Comparison of ENCODE assay signal across 9 mouse cellular contexts in the genomic region with DNA sequence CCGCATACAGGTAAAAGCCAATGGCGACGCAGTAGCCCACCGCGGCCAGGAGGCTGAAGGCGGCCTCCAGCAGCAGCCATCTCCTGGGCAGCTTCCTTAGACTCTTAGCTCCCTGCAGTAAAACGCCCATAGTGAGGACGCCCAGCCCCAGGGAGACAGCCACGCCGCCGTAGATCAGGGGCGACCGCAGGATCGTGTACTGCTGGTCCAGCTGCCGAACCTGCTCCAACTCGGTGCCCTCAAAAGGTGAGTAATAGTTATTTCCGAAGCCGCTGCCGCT. TPM values are rescaled to one million over a fixed set of nuclear protein-coding genes. Genes with fewer than 3 reads are reported as not detected.
DNase-seq lines count a peak whose midpoint lies in the region; ATAC-seq and TF ChIP-seq lines count a peak whose summit lies in the region.
"Had no signal": no experiment of that assay in that cellular context is flagged by ENCODE, and none has a peak within 500 bp of the region (broad histone marks: within the 10 kb centered on the region; RNA-seq: fewer than 3 reads in every experiment).

No protein-coding gene starts in this region.

- no peaks in the 10 kb centered on the region for H3K9me3 ChIP-seq in lung, postnatal 0 days (ENCODE audit: low read length)
- no peaks in the 10 kb centered on the region for H3K9me3 ChIP-seq in limb, embryonic 11.5 days (ENCODE audit: control insufficient read depth, low read length)

- DNase-seq in cerebellum, adult 8-10 months = peak; percentile 12
- DNase-seq in cerebellum, postnatal 10 days = no peak
- DNase-seq in lung, postnatal 0 days (ENCODE audit: low spot score) = no peak
- no peak for DNase-seq in lung, postnatal 4 days
- DNase-seq in limb, embryonic 11.5 days (ENCODE audit: low spot score) = peak; percentile 45
- DNase-seq in adrenal gland, postnatal 10 days = no peak
- DNase-seq in layer of hippocampus, postnatal 25 days (ENCODE audit: extremely low spot score in 1 of 2, low spot score in 1 of 2) = no peak

- WGBS in lung, postnatal 0 days = 7% methylated on average over 19 of the region's 19 CpGs
- 2% methylated on average over 19 of the region's 19 CpGs for WGBS in limb, embryonic 11.5 days
- 14% methylated on average over 19 of the region's 19 CpGs for WGBS in olfactory bulb, adult 2 months

- no peak overlapping the region for H3K9ac ChIP-seq in lung, postnatal 0 days (replicated peaks; ENCODE audit: low read depth)
- H3K9ac ChIP-seq in limb, embryonic 11.5 days (ENCODE audit: low read length) = peak overlapping the region; percentile 27; the same call in 1 of the 2 replicates

- 0 out of 2 replicates have a peak overlapping the region, but pooled peaks have one; percentile 19 for H3K4me2 ChIP-seq in lung, postnatal 0 days (replicated peaks; ENCODE audit: low read depth, low read length)
- H3K4me2 ChIP-seq in limb, embryonic 11.5 days (ENCODE audit: low read depth, severe bottlenecking) = peak overlapping the region; percentile 62

- no peak overlapping the region for H3K27ac ChIP-seq in lung, postnatal 0 days (ENCODE audit: low read length)
- H3K27ac ChIP-seq in limb, embryonic 11.5 days (replicated peaks; ENCODE audit: low read depth, low read length) = no peak overlapping the region
- no peak overlapping the region for H3K27ac ChIP-seq in olfactory bulb, adult 2 months (ENCODE audit: insufficient read depth, low read depth, low read length)

- no peak for TF ChIP-seq POLR2A in olfactory bulb, adult 2 months (IDR thresholded peaks at IDR 0.05; ENCODE audit: insufficient read depth, low read depth, low read length)

- H3K4me1 ChIP-seq in lung, postnatal 0 days (ENCODE audit: insufficient read depth, low read depth, low read length) = no peaks in the 10 kb centered on the region; the same call in 1 of the 2 replicates
- H3K4me1 ChIP-seq in limb, embryonic 11.5 days (ENCODE audit: control insufficient read depth, insufficient read depth, low read length) = peaks cover 9% of the 10 kb centered on the region; the same call in 1 of the 2 replicates
- H3K4me1 ChIP-seq in olfactory bulb, adult 2 months (ENCODE audit: control insufficient read depth, insufficient read depth, low read length) = peaks cover 21% of the 10 kb centered on the region

- H3K4me3 ChIP-seq in lung, postnatal 0 days (ENCODE audit: low read depth, low read length) = no peak overlapping the region
- peak overlapping the region; percentile 31 for H3K4me3 ChIP-seq in limb, embryonic 11.5 days (ENCODE audit: low read depth, low read length)
- peak overlapping the region; percentile 26 for H3K4me3 ChIP-seq in olfactory bulb, adult 2 months (ENCODE audit: insufficient read depth, low read depth, low read length)

- no peaks in the 10 kb centered on the region for H3K27me3 ChIP-seq in lung, postnatal 0 days (replicated peaks; ENCODE audit: insufficient read depth, low read length)
- H3K27me3 ChIP-seq in limb, embryonic 11.5 days (ENCODE audit: control insufficient read depth, insufficient read depth, low read length) = peaks cover 29% of the 10 kb centered on the region

- TF ChIP-seq EP300 in lung, postnatal 0 days (IDR thresholded peaks at IDR 0.05) = no peak

- TF ChIP-seq CTCF in lung, postnatal 0 days (IDR thresholded peaks at IDR 0.05) = no peak
- TF ChIP-seq CTCF in olfactory bulb, adult 2 months (IDR thresholded peaks at IDR 0.05; ENCODE audit: insufficient read depth, low read depth, low read length) = no peak

- ATAC-seq in lung, postnatal 0 days = no peak
- no peak for ATAC-seq in limb, embryonic 11.5 days (ENCODE audit: insufficient number of reproducible peaks, low FRiP score, low TSS enrichment, low read depth)

- H3K36me3 ChIP-seq in lung, postnatal 0 days (ENCODE audit: insufficient read depth, low read length) = no peaks in the 10 kb centered on the region
- H3K36me3 ChIP-seq in limb, embryonic 11.5 days (ENCODE audit: control insufficient read depth, insufficient read depth, low read length) = no peaks in the 10 kb centered on the region

RNA-seq across cellular contexts. Expression of a gene that starts 13.8 kb away (rescaled TPM):
- 10.4 and 13.4 TPM in 2 replicates for polyA plus RNA-seq in lung, postnatal 0 days (2015; fragmentation: Nextera tagmentation; extraction: Ambion mirVana)
- 0.24 and 0.27 TPM in 2 replicates for polyA plus RNA-seq in limb, embryonic 11.5 days (2014; fragmentation: Nextera tagmentation; extraction: Ambion mirVana)
- polyA plus RNA-seq in olfactory bulb, adult 2 months (2012; ENCODE audit: insufficient read depth, insufficient read length, low replicate concordance, missing spikeins) = not detected in 2 replicates
- under 1 TPM; 0.27 to 0.90 TPM for total RNA-seq in adrenal gland, postnatal 10 days (2021)
- total RNA-seq in layer of hippocampus, postnatal 25 days (2021) = not detected

RNA-seq across cellular contexts. Expression of a gene that starts 42.0 kb away (rescaled TPM):
- polyA plus RNA-seq in lung, postnatal 0 days (2015; fragmentation: Nextera tagmentation; extraction: Ambion mirVana) = 0.13 and 0.25 TPM in 2 replicates
- not detected in 2 replicates for polyA plus RNA-seq in limb, embryonic 11.5 days (2014; fragmentation: Nextera tagmentation; extraction: Ambion mirVana)
- polyA plus RNA-seq in olfactory bulb, adult 2 months (2012; ENCODE audit: insufficient read depth, insufficient read length, low replicate concordance, missing spikeins) = not detected in 2 replicates
- 10 to 100 TPM in 1 of 2 experiments, 1 to 10 TPM in 1; 8.9 to 35.1 TPM for total RNA-seq in adrenal gland, postnatal 10 days (2021)
- total RNA-seq in layer of hippocampus, postnatal 25 days (2021) = not detected
- polyA plus RNA-seq: small intestine, adult 2 months had no signal

Comparison
In these comparisons a context has a peak if more than half of its experiments do, and no peak if none do; other contexts are left out.
1. DNase-seq: peak in cerebellum, adult 8-10 months (single experiment) and limb, embryonic 11.5 days (single experiment); none in cerebellum, postnatal 10 days (0 of 2), lung, postnatal 0 days (single experiment), lung, postnatal 4 days (0 of 2), adrenal gland, postnatal 10 days (single experiment) and layer of hippocampus, postnatal 25 days (0 of 2).